Mouse (Mus musculus): Measurements from ENCODE around the gene Nubp2. TPM values are rescaled to one million over a fixed set of nuclear protein-coding genes. Genes with fewer than 3 reads are reported as not detected.

The Nubp2 gene
- polyA plus RNA-seq, 1 experiment from 2014 or later: 63.9 TPM

- H3K4me1 ChIP-seq (ENCODE audit: control insufficient read depth, insufficient read depth, low read length): peaks cover 3% of the 10 kb centered on the region; the same call in 1 of the 2 replicates
- no peak for ATAC-seq (replicated peaks; ENCODE audit: insufficient number of reproducible peaks, low FRiP score, low TSS enrichment, low read depth)
- H3K9me3 ChIP-seq (replicated peaks; ENCODE audit: control insufficient read depth, low read length): no peaks in the 10 kb centered on the region
- no peak overlapping the region for H3K27ac ChIP-seq (replicated peaks; ENCODE audit: low read depth, low read length)
- peak overlapping the region; percentile 94; the same call in 1 of the 2 replicates for H3K4me2 ChIP-seq (ENCODE audit: low read depth, low read length)
- 81% methylated on average over 10 of the region's 10 CpGs for WGBS
- H3K27me3 ChIP-seq (ENCODE audit: control insufficient read depth, insufficient read depth, low read length): no peaks in the 10 kb centered on the region; the same call in 1 of the 2 replicates
- DNase-seq (ENCODE audit: low spot score): no peak
- H3K4me3 ChIP-seq (ENCODE audit: low read depth, low read length): peak overlapping the region; percentile 80
- H3K9ac ChIP-seq (replicated peaks; ENCODE audit: low read length): no peak overlapping the region
- no peaks in the 10 kb centered on the region for H3K36me3 ChIP-seq (replicated peaks; ENCODE audit: control insufficient read depth, insufficient read depth, low read depth, low read length)
Measured at GRCm38 (mm10) chr17:24851381-24852125, 34.6 kb downstream of the Nubp2 start.

GRCm38 (mm10) chr17:24850773-24851127 lies 35.4 kb downstream of the Nubp2 start:
- no peaks in the 10 kb centered on the region for H3K36me3 ChIP-seq (replicated peaks; ENCODE audit: control insufficient read depth, insufficient read depth, low read depth, low read length)
- ATAC-seq (replicated peaks; ENCODE audit: insufficient number of reproducible peaks, low FRiP score, low TSS enrichment, low read depth): no peak
- H3K4me2 ChIP-seq (ENCODE audit: low read depth, low read length): peak overlapping the region; percentile 94
- WGBS: 1% methylated on average over 20 of the region's 20 CpGs
- peaks cover 3% of the 10 kb centered on the region; the same call in 1 of the 2 replicates for H3K4me1 ChIP-seq (ENCODE audit: control insufficient read depth, insufficient read depth, low read length)
- peak; percentile 3 for DNase-seq (ENCODE audit: low spot score)
- no peaks in the 10 kb centered on the region for H3K9me3 ChIP-seq (replicated peaks; ENCODE audit: control insufficient read depth, low read length)
- peak overlapping the region; percentile 80 for H3K4me3 ChIP-seq (ENCODE audit: low read depth, low read length)
- H3K9ac ChIP-seq (replicated peaks; ENCODE audit: low read length): peak overlapping the region; percentile 57
- H3K27ac ChIP-seq (replicated peaks; ENCODE audit: low read depth, low read length): no peak overlapping the region
- no peaks in the 10 kb centered on the region; the same call in 1 of the 2 replicates for H3K27me3 ChIP-seq (ENCODE audit: control insufficient read depth, insufficient read depth, low read length)

- H3K9ac ChIP-seq (replicated peaks; ENCODE audit: low read length): peak within 1 kb of the TSS; percentile 69
- under 1% methylated on average over 58 of the region's 58 CpGs for WGBS
- H3K4me1 ChIP-seq (ENCODE audit: control insufficient read depth, insufficient read depth, low read length): peaks cover 3% of the 10 kb centered on the region; the same call in 1 of the 2 replicates
- peak; percentile 98 for DNase-seq (ENCODE audit: low spot score)
- no peaks in the 10 kb centered on the region for H3K36me3 ChIP-seq (replicated peaks; ENCODE audit: control insufficient read depth, insufficient read depth, low read depth, low read length)
- H3K9me3 ChIP-seq (replicated peaks; ENCODE audit: control insufficient read depth, low read length): no peaks in the 10 kb centered on the region
- no peaks in the 10 kb centered on the region; the same call in 1 of the 2 replicates for H3K27me3 ChIP-seq (ENCODE audit: control insufficient read depth, insufficient read depth, low read length)
- peak; percentile 99 for ATAC-seq (replicated peaks; ENCODE audit: insufficient number of reproducible peaks, low FRiP score, low TSS enrichment, low read depth)
- H3K4me2 ChIP-seq (ENCODE audit: low read depth, low read length): peak within 1 kb of the TSS; percentile 94
- peak within 1 kb of the TSS; percentile 72 for H3K27ac ChIP-seq (replicated peaks; ENCODE audit: low read depth, low read length)
- peak within 1 kb of the TSS; percentile 80 for H3K4me3 ChIP-seq (ENCODE audit: low read depth, low read length)
Measured at GRCm38 (mm10) chr17:24850065-24850772, 35.9 kb downstream of the Nubp2 start, which contains the start of gene Fahd1. Gene Fahd1, minus strand, starts transcription at chr17:24850364.

- Histone ChIP-seq H3K4me1 (ENCODE audit: control insufficient read depth, insufficient read depth, low read length) (peaks cover 3% of the 10 kb centered on the region; the same call in 1 of the 2 replicates), H3K4me3 (ENCODE audit: low read depth, low read length) (peak overlapping the region; percentile 80), H3K9ac (replicated peaks; ENCODE audit: low read length) (peak overlapping the region; percentile 69), H3K4me2 (ENCODE audit: low read depth, low read length) (peak overlapping the region; percentile 77), H3K27me3 (ENCODE audit: control insufficient read depth, insufficient read depth, low read length) (no peaks in the 10 kb centered on the region; the same call in 1 of the 2 replicates), H3K27ac (replicated peaks; ENCODE audit: low read depth, low read length) (peak overlapping the region; percentile 72), H3K36me3 (replicated peaks; ENCODE audit: control insufficient read depth, insufficient read depth, low read depth, low read length) (no peaks in the 10 kb centered on the region), H3K9me3 (replicated peaks; ENCODE audit: control insufficient read depth, low read length) (no peaks in the 10 kb centered on the region)
- peak; percentile 51; the same call in 1 of the 2 replicates for ATAC-seq (replicated peaks; ENCODE audit: insufficient number of reproducible peaks, low FRiP score, low TSS enrichment, low read depth)
- peak; percentile 65 for DNase-seq (ENCODE audit: low spot score)
- WGBS: under 1% methylated on average over 21 of the region's 21 CpGs
Measured at GRCm38 (mm10) chr17:24849733-24850064, 36.5 kb downstream of the Nubp2 start.

- Histone ChIP-seq H3K4me3 (ENCODE audit: low read depth, low read length) (no peak overlapping the region), H3K36me3 (replicated peaks; ENCODE audit: control insufficient read depth, insufficient read depth, low read depth, low read length) (no peaks in the 10 kb centered on the region), H3K4me1 (ENCODE audit: control insufficient read depth, insufficient read depth, low read length) (peaks cover 3% of the 10 kb centered on the region; the same call in 1 of the 2 replicates), H3K9ac (replicated peaks; ENCODE audit: low read length) (no peak overlapping the region), H3K4me2 (ENCODE audit: low read depth, low read length) (no peak overlapping the region), H3K27ac (replicated peaks; ENCODE audit: low read depth, low read length) (no peak overlapping the region), H3K27me3 (ENCODE audit: control insufficient read depth, insufficient read depth, low read length) (no peaks in the 10 kb centered on the region; the same call in 1 of the 2 replicates), H3K9me3 (replicated peaks; ENCODE audit: control insufficient read depth, low read length) (no peaks in the 10 kb centered on the region)
- no peak for ATAC-seq (replicated peaks; ENCODE audit: insufficient number of reproducible peaks, low FRiP score, low TSS enrichment, low read depth)
- DNase-seq (ENCODE audit: low spot score): no peak
Measured at GRCm38 (mm10) chr17:24848600-24849031, 37.5 kb downstream of the Nubp2 start.

GRCm38 (mm10) chr17:24847386-24847785 lies 38.8 kb downstream of the Nubp2 start:
- no peaks in the 10 kb centered on the region for H3K9me3 ChIP-seq (replicated peaks; ENCODE audit: control insufficient read depth, low read length)
- H3K4me1 ChIP-seq (ENCODE audit: control insufficient read depth, insufficient read depth, low read length): peaks cover 3% of the 10 kb centered on the region; the same call in 1 of the 2 replicates
- H3K9ac ChIP-seq (replicated peaks; ENCODE audit: low read length): no peak overlapping the region
- ATAC-seq (replicated peaks; ENCODE audit: insufficient number of reproducible peaks, low FRiP score, low TSS enrichment, low read depth) (no peak), DNase-seq (ENCODE audit: low spot score) (no peak)
- H3K27ac ChIP-seq (replicated peaks; ENCODE audit: low read depth, low read length): no peak overlapping the region
- H3K27me3 ChIP-seq (ENCODE audit: control insufficient read depth, insufficient read depth, low read length): no peaks in the 10 kb centered on the region; the same call in 1 of the 2 replicates
- H3K4me2 ChIP-seq (ENCODE audit: low read depth, low read length): no peak overlapping the region
- no peak overlapping the region for H3K4me3 ChIP-seq (ENCODE audit: low read depth, low read length)
- no peaks in the 10 kb centered on the region for H3K36me3 ChIP-seq (replicated peaks; ENCODE audit: control insufficient read depth, insufficient read depth, low read depth, low read length)
- 95% methylated on average over 1 of the region's 1 CpGs for WGBS

GRCm38 (mm10) chr17:24844525-24844924 lies 41.6 kb downstream of the Nubp2 start:
- Histone ChIP-seq H3K4me1 (ENCODE audit: control insufficient read depth, insufficient read depth, low read length) (no peaks in the 10 kb centered on the region), H3K36me3 (replicated peaks; ENCODE audit: control insufficient read depth, insufficient read depth, low read depth, low read length) (no peaks in the 10 kb centered on the region), H3K27ac (replicated peaks; ENCODE audit: low read depth, low read length) (no peak overlapping the region), H3K4me3 (ENCODE audit: low read depth, low read length) (no peak overlapping the region), H3K4me2 (ENCODE audit: low read depth, low read length) (no peak overlapping the region), H3K9ac (replicated peaks; ENCODE audit: low read length) (no peak overlapping the region), H3K9me3 (replicated peaks; ENCODE audit: control insufficient read depth, low read length) (no peaks in the 10 kb centered on the region), H3K27me3 (ENCODE audit: control insufficient read depth, insufficient read depth, low read length) (no peaks in the 10 kb centered on the region)
- WGBS: 54% methylated on average over 9 of the region's 9 CpGs
- DNase-seq (ENCODE audit: low spot score) (no peak), ATAC-seq (replicated peaks; ENCODE audit: insufficient number of reproducible peaks, low FRiP score, low TSS enrichment, low read depth) (no peak)

GRCm38 (mm10) chr17:24842631-24843030 lies 43.5 kb downstream of the Nubp2 start:
- no peak overlapping the region for H3K27ac ChIP-seq (replicated peaks; ENCODE audit: low read depth, low read length)
- no peaks in the 10 kb centered on the region for H3K9me3 ChIP-seq (replicated peaks; ENCODE audit: control insufficient read depth, low read length)
- H3K4me1 ChIP-seq (ENCODE audit: control insufficient read depth, insufficient read depth, low read length): no peaks in the 10 kb centered on the region
- no peak overlapping the region for H3K4me2 ChIP-seq (ENCODE audit: low read depth, low read length)
- 47% methylated on average over 2 of the region's 2 CpGs for WGBS
- H3K27me3 ChIP-seq (ENCODE audit: control insufficient read depth, insufficient read depth, low read length): no peaks in the 10 kb centered on the region
- H3K36me3 ChIP-seq (replicated peaks; ENCODE audit: control insufficient read depth, insufficient read depth, low read depth, low read length): no peaks in the 10 kb centered on the region
- no peak overlapping the region for H3K4me3 ChIP-seq (ENCODE audit: low read depth, low read length)
- ATAC-seq (replicated peaks; ENCODE audit: insufficient number of reproducible peaks, low FRiP score, low TSS enrichment, low read depth) (no peak), DNase-seq (ENCODE audit: low spot score) (no peak)
- H3K9ac ChIP-seq (replicated peaks; ENCODE audit: low read length): no peak overlapping the region

All from embryonic facial prominence, embryonic 11.5 days (tissue).